In genomic region chr2:35570743-35571142, GRCm38 (mm10) we compare ENCODE assay signal across 19 mouse cellular contexts. TPM values are rescaled to one million over a fixed set of nuclear protein-coding genes. Genes with fewer than 3 reads are reported as not detected.
DNase-seq lines count a peak whose midpoint lies in the region; ATAC-seq lines count a peak whose summit lies in the region.
"Had no signal": no experiment of that assay in that cellular context is flagged by ENCODE, and none has a peak within 500 bp of the region (broad histone marks: within the 10 kb centered on the region; RNA-seq: fewer than 3 reads in every experiment).

No protein-coding gene starts in this region.

- H3K4me1 ChIP-seq in kidney, embryonic 15.5 days: no peaks in the 10 kb centered on the region
- H3K4me1 ChIP-seq: forebrain, embryonic 12.5 days had no signal

- no peak overlapping the region for H3K4me2 ChIP-seq in kidney, embryonic 15.5 days
- H3K4me2 ChIP-seq: embryonic facial prominence, embryonic 13.5 days; forebrain, embryonic 12.5 days; hindbrain, embryonic 13.5 days had no signal

- H3K9me3 ChIP-seq in kidney, embryonic 15.5 days (replicated peaks): no peaks in the 10 kb centered on the region
- H3K9me3 ChIP-seq: embryonic facial prominence, embryonic 13.5 days; heart, embryonic 10.5 days; hindbrain, embryonic 13.5 days had no signal

- ATAC-seq in kidney, embryonic 15.5 days (replicated peaks; ENCODE audit: low FRiP score): no peak
- ATAC-seq: forebrain, embryonic 16.5 days; hindbrain, postnatal 0 days had no signal

- H3K27me3 ChIP-seq in kidney, embryonic 15.5 days: no peaks in the 10 kb centered on the region
- H3K27me3 ChIP-seq: CH12.LX; embryonic facial prominence, embryonic 13.5 days had no signal

- intact Hi-C loops in heart, postnatal 14 days (cut with DNase I): no loop called here

- H3K9ac ChIP-seq in kidney, embryonic 15.5 days: no peak overlapping the region
- H3K9ac ChIP-seq: forebrain, embryonic 12.5 days; hindbrain, embryonic 13.5 days had no signal

- WGBS in kidney, embryonic 15.5 days: 83% methylated on average over 4 of the region's 4 CpGs

- H3K27ac ChIP-seq in kidney, embryonic 15.5 days: no peak overlapping the region
- H3K27ac ChIP-seq: embryonic facial prominence, embryonic 13.5 days; forebrain, embryonic 12.5 days; heart, embryonic 10.5 days; hindbrain, embryonic 13.5 days; hindbrain, postnatal 0 days had no signal

- DNase-seq in heart, adult 11 months: peak; percentile 91
- DNase-seq in heart, postnatal 14 days: no peak
- DNase-seq in kidney, postnatal 25 days: peak; percentile 48 to 62
- DNase-seq in MN1 (ENCODE audit: low spot score): peak; percentile 79
- peak; percentile 21 for DNase-seq in brain, adult 2 months (ENCODE audit: low read depth, low spot score)
- DNase-seq: adrenal gland, postnatal 10 days; cerebellum, adult 18-20 months; cerebellum, adult 9-11 months; cerebellum, postnatal 36 days; gastrocnemius, postnatal 36 days; heart, postnatal 10 days had no signal

- H3K36me3 ChIP-seq in kidney, embryonic 15.5 days: no peaks in the 10 kb centered on the region
- H3K36me3 ChIP-seq: embryonic facial prominence, embryonic 13.5 days; forebrain, embryonic 12.5 days; heart, embryonic 10.5 days; hindbrain, embryonic 13.5 days had no signal

- no peak overlapping the region for H3K4me3 ChIP-seq in kidney, embryonic 15.5 days (replicated peaks)
- H3K4me3 ChIP-seq: embryonic facial prominence, embryonic 13.5 days; forebrain, embryonic 12.5 days; heart, embryonic 10.5 days; hindbrain, embryonic 13.5 days had no signal

RNA-seq across cellular contexts. Expression of gene Dab2ip, which starts 12.7 kb away (rescaled TPM):
- total RNA-seq in heart, postnatal 14 days (2021): 10 to 100 TPM; 51.1 to 55.8 TPM
- 37.5 and 40.4 TPM in 2 replicates for polyA plus RNA-seq in kidney, embryonic 15.5 days (2015; fragmentation: Nextera tagmentation; extraction: Ambion mirVana)

Comparison
In these comparisons a context has a peak if more than half of its experiments do, and no peak if none do; other contexts are left out.
1. DNase-seq: peak in heart, adult 11 months (single experiment), kidney, postnatal 25 days (2 of 2), MN1 (single experiment) and brain, adult 2 months (single experiment); none in heart, postnatal 14 days (0 of 2).